ENCODE assay signal across 9 mouse cellular contexts in genomic region chr12:100839079-100839600, GRCm38 (mm10).
DNase-seq lines count a peak whose midpoint lies in the region; ATAC-seq and TF ChIP-seq lines count a peak whose summit lies in the region.
"Had no signal": no experiment of that assay in that cellular context is flagged by ENCODE, and none has a peak within 500 bp of the region (broad histone marks: within the 10 kb centered on the region; RNA-seq: fewer than 3 reads in every experiment).

No protein-coding gene starts in this region.

- H3K4me1 ChIP-seq in heart, embryonic 11.5 days (ENCODE audit: control insufficient read depth, insufficient read depth, low read length), result peaks cover 4% of the 10 kb centered on the region; the same call in 1 of the 2 replicates
- H3K4me1 ChIP-seq in heart, postnatal 0 days (ENCODE audit: control insufficient read depth, insufficient read depth), result peaks cover 5% of the 10 kb centered on the region; the same call in 1 of the 2 replicates
- no peaks in the 10 kb centered on the region for H3K4me1 ChIP-seq in stomach, postnatal 0 days (replicated peaks; ENCODE audit: control insufficient read depth, insufficient read depth)
- H3K4me1 ChIP-seq in limb, embryonic 10.5 days, result no peaks in the 10 kb centered on the region
- H3K4me1 ChIP-seq: limb, embryonic 13.5 days had no signal

- H3K27ac ChIP-seq in heart, embryonic 11.5 days (ENCODE audit: low read depth, low read length), result no peak overlapping the region
- no peak overlapping the region for H3K27ac ChIP-seq in heart, postnatal 0 days (ENCODE audit: low read depth)
- H3K27ac ChIP-seq in stomach, postnatal 0 days (replicated peaks), result no peak overlapping the region
- no peak overlapping the region for H3K27ac ChIP-seq in limb, embryonic 10.5 days
- H3K27ac ChIP-seq: limb, embryonic 13.5 days had no signal

- H3K4me2 ChIP-seq in heart, embryonic 11.5 days, result no peak overlapping the region
- H3K4me2 ChIP-seq in heart, postnatal 0 days (ENCODE audit: low read depth, low read length), result no peak overlapping the region
- no peak overlapping the region for H3K4me2 ChIP-seq in stomach, postnatal 0 days (replicated peaks; ENCODE audit: low read depth)
- H3K4me2 ChIP-seq: limb, embryonic 13.5 days had no signal

- H3K9me3 ChIP-seq in heart, embryonic 11.5 days (replicated peaks; ENCODE audit: control insufficient read depth, low read length), result no peaks in the 10 kb centered on the region
- no peaks in the 10 kb centered on the region for H3K9me3 ChIP-seq in heart, postnatal 0 days (replicated peaks; ENCODE audit: control insufficient read depth, low read length)
- no peaks in the 10 kb centered on the region for H3K9me3 ChIP-seq in stomach, postnatal 0 days (ENCODE audit: control insufficient read depth, low read length)
- H3K9me3 ChIP-seq in limb, embryonic 10.5 days (replicated peaks), result no peaks in the 10 kb centered on the region
- H3K9me3 ChIP-seq: limb, embryonic 13.5 days had no signal

- peak; percentile 96 for DNase-seq in heart, adult 11 months
- peak; percentile 39 to 47 for DNase-seq in spleen, adult 18-20 months
- DNase-seq in spleen, postnatal 14 days (ENCODE audit: low spot score in 2 of 2), result no peak
- DNase-seq in heart, postnatal 0 days (ENCODE audit: low spot score), result peak; percentile 14
- no peak for DNase-seq in stomach, postnatal 0 days (ENCODE audit: low spot score)
- no peak for DNase-seq in layer of hippocampus, adult 11-12 months (ENCODE audit: low spot score)
- no peak for DNase-seq in limb, embryonic 10.5 days (ENCODE audit: low spot score)

- no peaks in the 10 kb centered on the region for H3K36me3 ChIP-seq in heart, embryonic 11.5 days (ENCODE audit: control insufficient read depth, insufficient read depth, low read length)
- H3K36me3 ChIP-seq in heart, postnatal 0 days (replicated peaks; ENCODE audit: control insufficient read depth, insufficient read depth, low read length), result no peaks in the 10 kb centered on the region
- no peaks in the 10 kb centered on the region for H3K36me3 ChIP-seq in stomach, postnatal 0 days (ENCODE audit: control insufficient read depth, insufficient read depth, low read length)
- H3K36me3 ChIP-seq in limb, embryonic 10.5 days, result no peaks in the 10 kb centered on the region
- H3K36me3 ChIP-seq: limb, embryonic 13.5 days had no signal

- no peak overlapping the region for H3K4me3 ChIP-seq in heart, embryonic 11.5 days (ENCODE audit: low read depth, low read length)
- H3K4me3 ChIP-seq in heart, postnatal 0 days (ENCODE audit: low read depth, low read length), result no peak overlapping the region
- H3K4me3 ChIP-seq in stomach, postnatal 0 days (ENCODE audit: low read depth, low read length), result no peak overlapping the region
- H3K4me3 ChIP-seq in limb, embryonic 10.5 days, result no peak overlapping the region
- H3K4me3 ChIP-seq: limb, embryonic 13.5 days had no signal

- 13% methylated on average over 8 of the region's 8 CpGs for WGBS in heart, embryonic 11.5 days (ENCODE audit: insufficient replicate concordance)
- 13% methylated on average over 8 of the region's 8 CpGs for WGBS in heart, postnatal 0 days
- WGBS in stomach, postnatal 0 days, result 31% methylated on average over 8 of the region's 8 CpGs
- 43% methylated on average over 8 of the region's 8 CpGs for WGBS in limb, embryonic 10.5 days

- no peaks in the 10 kb centered on the region for H3K27me3 ChIP-seq in heart, embryonic 11.5 days (ENCODE audit: control insufficient read depth, insufficient read depth, low read length)
- no peaks in the 10 kb centered on the region for H3K27me3 ChIP-seq in heart, postnatal 0 days (ENCODE audit: control insufficient read depth, insufficient read depth, low read length)
- no peaks in the 10 kb centered on the region for H3K27me3 ChIP-seq in stomach, postnatal 0 days (ENCODE audit: control insufficient read depth, insufficient read depth, low read length)
- H3K27me3 ChIP-seq in limb, embryonic 10.5 days (ENCODE audit: low read depth, poor library complexity, severe bottlenecking), result no peaks in the 10 kb centered on the region
- H3K27me3 ChIP-seq: limb, embryonic 13.5 days had no signal

- TF ChIP-seq EP300 in heart, postnatal 0 days (IDR thresholded peaks at IDR 0.05; ENCODE audit: low read depth), result no peak
- TF ChIP-seq EP300 in stomach, postnatal 0 days (optimal IDR thresholded peaks at IDR 0.05), result no peak

- no peak for ATAC-seq in heart, embryonic 11.5 days (replicated peaks; ENCODE audit: insufficient number of reproducible peaks, low FRiP score, low TSS enrichment)
- ATAC-seq in heart, postnatal 0 days (ENCODE audit: insufficient read depth, low read depth), result peak; percentile 61
- peak; percentile 43; the same call in 1 of the 2 replicates for ATAC-seq in stomach, postnatal 0 days (ENCODE audit: low FRiP score, low TSS enrichment)

- no peak for TF ChIP-seq CTCF in heart, postnatal 0 days (IDR thresholded peaks at IDR 0.05; ENCODE audit: low read depth)
- no peak for TF ChIP-seq CTCF in stomach, postnatal 0 days (IDR thresholded peaks at IDR 0.05; ENCODE audit: low read depth)

- no peak overlapping the region for H3K9ac ChIP-seq in heart, embryonic 11.5 days (ENCODE audit: low read depth, low read length)
- H3K9ac ChIP-seq in heart, postnatal 0 days (replicated peaks; ENCODE audit: low read depth, low read length), result no peak overlapping the region
- H3K9ac ChIP-seq in stomach, postnatal 0 days (ENCODE audit: low read length), result no peak overlapping the region
- H3K9ac ChIP-seq: limb, embryonic 13.5 days had no signal

Comparison
In these comparisons a context has a peak if more than half of its experiments do, and no peak if none do; other contexts are left out.
1. DNase-seq: peak in heart, adult 11 months (single experiment), spleen, adult 18-20 months (2 of 2) and heart, postnatal 0 days (single experiment); none in spleen, postnatal 14 days (0 of 2), stomach, postnatal 0 days (single experiment), layer of hippocampus, adult 11-12 months (single experiment) and limb, embryonic 10.5 days (single experiment).